Mouse (Mus musculus): ENCODE measurements around the gene Gm20815. TPM values are rescaled to one million over a fixed set of nuclear protein-coding genes. Genes with fewer than 3 reads are reported as not detected.

The Gm20815 gene
- polyA plus RNA-seq (2017; shearing (Covaris generic)): not detected

GRCm38 (mm10) chrY:8835069-8835468, at the start of gene Gm20815:
Gm20815 (minus strand) TSS chrY:8835169.

All from CD4-positive, CD25-positive, alpha-beta regulatory T cell, adult 9 weeks (primary cell).